Mouse (Mus musculus): ENCODE data around the gene Celf5. TPM values are rescaled to one million over a fixed set of nuclear protein-coding genes. Genes with fewer than 3 reads are reported as not detected.

Gene Celf5
- polyA plus RNA-seq (2015; fragmentation: Nextera tagmentation; extraction: Ambion mirVana): 0.12 and 0.18 TPM in 2 replicates

DNA sequence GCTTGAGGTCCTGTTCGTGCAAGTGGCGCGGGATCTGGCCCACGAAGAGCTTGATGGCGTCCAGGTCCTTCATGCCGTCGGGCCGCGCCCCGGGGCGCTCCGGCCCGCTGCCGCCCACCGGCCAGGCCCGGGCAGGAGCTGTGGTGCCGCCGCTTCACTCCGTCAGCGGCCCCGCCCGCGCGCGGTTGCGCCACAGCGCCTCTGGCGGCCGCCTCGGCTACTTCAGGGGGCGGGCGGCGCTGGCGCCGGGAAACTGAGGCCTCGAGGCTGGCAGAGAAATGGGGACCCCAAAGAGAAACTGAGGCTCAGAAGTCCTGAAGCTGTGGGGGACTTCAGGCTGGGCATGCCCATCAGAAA, at the start of gene Celf5:
Gene Celf5, minus strand, starts transcription at position 177 of the 357 bp plus-strand sequence.

DNA sequence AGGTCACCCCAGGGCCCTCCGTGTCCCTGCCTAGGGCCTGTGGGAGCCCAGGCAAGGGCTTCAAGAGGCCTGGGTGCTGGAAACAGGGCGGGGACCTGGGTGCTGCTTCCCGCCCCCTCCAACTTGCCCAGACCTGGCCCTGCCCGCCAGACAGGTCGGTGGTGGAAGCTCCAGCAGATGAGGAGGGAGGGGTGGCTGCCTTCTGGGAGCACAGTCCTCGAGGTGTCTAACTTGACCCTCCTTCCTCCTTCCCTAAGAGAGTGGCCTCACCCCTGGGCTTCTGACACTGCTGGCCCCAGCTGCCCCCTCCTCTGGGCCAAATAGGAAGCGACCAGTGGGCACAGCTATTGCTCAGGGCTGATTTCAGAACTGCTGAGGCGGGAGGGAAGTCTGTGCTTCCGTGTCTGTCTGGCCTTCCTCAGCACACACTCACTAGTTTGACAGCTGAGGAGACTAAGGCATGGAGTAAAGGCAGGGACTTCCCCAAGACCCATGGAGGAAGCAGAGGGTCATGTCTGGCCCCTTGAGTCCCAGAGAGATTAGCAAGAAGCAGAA, 41.6 kb upstream of the Celf5 start, which contains the start of gene Gna15:
Gene Gna15, minus strand, starts transcription at position 175 of the 555 bp plus-strand sequence.

DNA sequence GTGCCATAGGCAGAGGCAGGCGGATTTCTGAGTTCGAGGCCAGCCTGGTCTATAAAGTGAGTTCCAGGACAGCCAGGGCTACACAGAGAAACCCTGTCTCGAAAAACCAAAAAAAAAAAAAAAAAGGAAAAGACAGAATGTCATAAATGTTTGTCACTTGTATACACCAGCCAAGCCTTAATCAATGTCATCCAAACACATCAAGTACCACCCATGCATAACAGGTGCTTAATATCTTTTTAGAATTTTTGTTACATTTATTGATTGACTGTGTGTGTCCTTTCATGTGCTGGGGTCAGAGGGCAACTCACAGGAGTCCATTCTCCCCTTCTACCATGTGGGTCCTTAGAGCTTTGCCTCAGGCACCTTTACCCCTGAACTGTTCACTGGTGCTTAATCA, 17.5 kb upstream of the Celf5 start, which contains the start of gene S1pr4:
Gene S1pr4, minus strand, starts transcription at position 101 of the 400 bp plus-strand sequence.

DNA sequence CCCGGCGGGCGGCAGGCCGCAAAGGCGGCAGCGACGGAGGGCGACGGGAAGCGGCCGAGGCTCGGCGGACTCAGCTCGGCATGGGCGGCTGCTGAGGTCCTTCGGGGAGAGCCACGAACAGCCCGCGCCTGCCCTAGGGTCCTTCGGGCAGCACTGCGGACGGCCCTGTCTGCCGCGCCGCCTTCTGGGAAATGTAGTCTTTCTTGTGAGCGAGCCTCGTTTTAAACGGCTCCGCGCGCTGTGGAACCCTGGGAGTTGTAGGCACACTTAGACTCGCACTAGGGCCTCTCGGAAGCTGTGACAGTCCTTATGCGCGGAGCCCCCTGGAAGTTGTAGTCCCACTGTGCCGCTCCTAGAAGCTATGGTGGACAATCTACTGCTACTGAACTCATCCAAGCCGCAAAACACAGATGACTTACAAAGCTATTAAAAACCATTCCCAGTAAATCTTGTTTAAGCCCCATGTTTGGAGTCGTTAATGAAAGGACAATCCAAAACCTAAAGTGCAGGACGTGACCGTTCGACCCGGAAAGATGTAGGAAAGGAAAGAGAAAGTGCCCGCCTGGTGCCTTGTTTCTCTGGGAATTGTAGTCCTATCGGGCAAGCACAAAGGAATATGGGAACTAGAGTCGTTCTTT, 13.9 kb upstream of the Celf5 start, which contains the start of gene Ncln:
Gene Ncln, minus strand, starts transcription at position 129 of the 638 bp plus-strand sequence.

DNA sequence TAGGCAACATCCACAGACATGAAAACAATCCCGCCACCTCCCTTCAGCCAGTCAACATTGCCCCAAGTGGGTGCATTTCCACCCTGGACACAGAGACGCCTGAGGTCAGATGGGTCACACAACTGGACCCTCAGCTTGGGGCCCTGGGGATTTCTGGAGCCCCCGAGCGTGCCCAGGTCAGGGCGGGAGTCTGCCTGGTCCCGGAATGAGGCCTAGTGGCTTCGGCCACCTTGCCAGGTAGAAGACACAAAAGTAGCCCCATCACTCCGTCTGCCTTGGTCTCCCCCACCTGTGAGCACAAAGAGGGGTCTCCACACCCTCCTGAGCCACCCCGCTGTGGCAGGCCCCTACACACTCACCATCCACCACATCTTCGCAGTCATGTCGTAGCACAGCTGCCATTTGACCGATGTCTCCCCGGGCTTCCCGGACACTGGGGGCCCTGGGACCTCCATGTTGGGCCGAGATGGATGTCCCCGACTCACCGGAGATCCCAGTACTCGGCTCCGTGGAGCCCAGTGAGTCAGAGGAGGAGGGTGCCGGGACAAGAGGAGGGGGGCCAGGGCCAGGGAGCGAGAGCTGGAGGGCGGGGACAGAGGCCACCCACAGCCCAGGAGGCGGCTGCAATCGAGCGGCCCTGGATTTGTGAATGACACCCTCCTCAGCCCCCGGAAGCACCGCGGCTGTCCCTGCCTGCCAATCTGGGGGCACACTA, 27.2 kb downstream of the Celf5 start, which contains the start of gene Nfic:
Gene Nfic, minus strand, starts transcription at position 455 of the 715 bp plus-strand sequence.

Small RNA genes lying within 50 kb of the gene (microRNA-seq; reads per million reads assigned to microRNA genes)
- gene Gm25595: not detected
- gene Mir1191b: 1.9 reads per million

Other genes starting within 250 kb of the Celf5 start
- gene Zfr2, start 249.6 kb downstream of the Celf5 start, polyA plus RNA-seq (2015; fragmentation: Nextera tagmentation; extraction: Ambion mirVana): 3.7 and 4.1 TPM in 2 replicates
- gene Matk, start 229.8 kb downstream of the Celf5 start, polyA plus RNA-seq (2015; fragmentation: Nextera tagmentation; extraction: Ambion mirVana): 0.53 and 0.67 TPM in 2 replicates
- gene Mrpl54, start 215.8 kb downstream of the Celf5 start, polyA plus RNA-seq (2015; fragmentation: Nextera tagmentation; extraction: Ambion mirVana): 227 and 233 TPM in 2 replicates
- 43.8 and 51.5 TPM in 2 replicates for gene Apba3, start 215.7 kb downstream of the Celf5 start, polyA plus RNA-seq (2015; fragmentation: Nextera tagmentation; extraction: Ambion mirVana)
- gene Tjp3, start 191.1 kb downstream of the Celf5 start, polyA plus RNA-seq (2015; fragmentation: Nextera tagmentation; extraction: Ambion mirVana): 12.6 and 14.9 TPM in 2 replicates
- gene Pip5k1c, start 189.7 kb downstream of the Celf5 start, polyA plus RNA-seq (2015; fragmentation: Nextera tagmentation; extraction: Ambion mirVana): 31.1 and 32.7 TPM in 2 replicates
- 18.1 and 20.3 TPM in 2 replicates for gene Cactin, start 161.6 kb downstream of the Celf5 start, polyA plus RNA-seq (2015; fragmentation: Nextera tagmentation; extraction: Ambion mirVana)
- 28.6 and 36.1 TPM in 2 replicates for gene Tbxa2r, start 154.0 kb downstream of the Celf5 start, polyA plus RNA-seq (2015; fragmentation: Nextera tagmentation; extraction: Ambion mirVana)
- gene Gipc3, start 139.4 kb downstream of the Celf5 start, polyA plus RNA-seq (2015; fragmentation: Nextera tagmentation; extraction: Ambion mirVana): 0.65 and 0.87 TPM in 2 replicates
- 67.4 and 70.3 TPM in 2 replicates for gene Hmg20b, start 132.2 kb downstream of the Celf5 start, polyA plus RNA-seq (2015; fragmentation: Nextera tagmentation; extraction: Ambion mirVana)
- 12.5 and 12.6 TPM in 2 replicates for gene Mfsd12, start 125.2 kb downstream of the Celf5 start, polyA plus RNA-seq (2015; fragmentation: Nextera tagmentation; extraction: Ambion mirVana)
- gene 4930404N11Rik, start 116.9 kb downstream of the Celf5 start, polyA plus RNA-seq (2015; fragmentation: Nextera tagmentation; extraction: Ambion mirVana): 1.5 and 1.8 TPM in 2 replicates
- 35.5 and 38.2 TPM in 2 replicates for gene Fzr1, start 104.2 kb downstream of the Celf5 start, polyA plus RNA-seq (2015; fragmentation: Nextera tagmentation; extraction: Ambion mirVana)
- gene Dohh, start 98.3 kb downstream of the Celf5 start, polyA plus RNA-seq (2015; fragmentation: Nextera tagmentation; extraction: Ambion mirVana): 67.0 and 71.2 TPM in 2 replicates
- 1.6 and 2.1 TPM in 2 replicates for gene Gm48551, start 98.2 kb downstream of the Celf5 start, polyA plus RNA-seq (2015; fragmentation: Nextera tagmentation; extraction: Ambion mirVana)
- 0.42 and 0.73 TPM in 2 replicates for gene Gm48552, start 93.7 kb downstream of the Celf5 start, polyA plus RNA-seq (2015; fragmentation: Nextera tagmentation; extraction: Ambion mirVana)
- gene Smim24, start 89.7 kb downstream of the Celf5 start, polyA plus RNA-seq (2015; fragmentation: Nextera tagmentation; extraction: Ambion mirVana): 1.7 and 2.0 TPM in 2 replicates
- 69.4 and 71.2 TPM in 2 replicates for gene Nfic, start 27.1 kb downstream of the Celf5 start, polyA plus RNA-seq (2015; fragmentation: Nextera tagmentation; extraction: Ambion mirVana)
- gene Ncln, start 13.7 kb upstream of the Celf5 start, polyA plus RNA-seq (2015; fragmentation: Nextera tagmentation; extraction: Ambion mirVana): 49.9 and 50.1 TPM in 2 replicates
- gene S1pr4, start 17.4 kb upstream of the Celf5 start, polyA plus RNA-seq (2015; fragmentation: Nextera tagmentation; extraction: Ambion mirVana): 0.20 and 0.71 TPM in 2 replicates
- 6.1 and 11.1 TPM in 2 replicates for gene Gna15, start 41.5 kb upstream of the Celf5 start, polyA plus RNA-seq (2015; fragmentation: Nextera tagmentation; extraction: Ambion mirVana)
- gene Gna11, start 62.5 kb upstream of the Celf5 start, polyA plus RNA-seq (2015; fragmentation: Nextera tagmentation; extraction: Ambion mirVana): 48.8 and 49.2 TPM in 2 replicates
- 437 and 457 TPM in 2 replicates for gene Aes, start 76.8 kb upstream of the Celf5 start, polyA plus RNA-seq (2015; fragmentation: Nextera tagmentation; extraction: Ambion mirVana)
- 6.6 and 7.9 TPM in 2 replicates for gene Tle2, start 91.9 kb upstream of the Celf5 start, polyA plus RNA-seq (2015; fragmentation: Nextera tagmentation; extraction: Ambion mirVana)
- gene Tle6, start 118.4 kb upstream of the Celf5 start, polyA plus RNA-seq (2015; fragmentation: Nextera tagmentation; extraction: Ambion mirVana): 15.5 and 16.2 TPM in 2 replicates
- 0.18 and 0.62 TPM in 2 replicates for gene BC025920, start 123.6 kb upstream of the Celf5 start, polyA plus RNA-seq (2015; fragmentation: Nextera tagmentation; extraction: Ambion mirVana)
- 15.9 and 19.7 TPM in 2 replicates for gene Sirt6, start 145.1 kb upstream of the Celf5 start, polyA plus RNA-seq (2015; fragmentation: Nextera tagmentation; extraction: Ambion mirVana)
- gene Ankrd24, start 145.8 kb upstream of the Celf5 start, polyA plus RNA-seq (2015; fragmentation: Nextera tagmentation; extraction: Ambion mirVana): 6.1 and 7.6 TPM in 2 replicates
- gene Gm10778, start 166.3 kb upstream of the Celf5 start, polyA plus RNA-seq (2015; fragmentation: Nextera tagmentation; extraction: Ambion mirVana): 1.9 and 2.8 TPM in 2 replicates
- 5.5 and 6.8 TPM in 2 replicates for gene Zfp433, start 222.1 kb upstream of the Celf5 start, polyA plus RNA-seq (2015; fragmentation: Nextera tagmentation; extraction: Ambion mirVana)

Data from urinary bladder, postnatal 0 days (tissue).